Mouse (Mus musculus) liver, postnatal 0 days (tissue): ENCODE data around the gene Trim7.

Experiments used
- CTCF ChIP-seq: sonication (generic); IDR thresholded peaks from 2 replicates; pipeline ENCODE4 v1.5.1; 2016; ENCODE audit warnings: antibody characterized with exemption, low read depth
- EP300 ChIP-seq: IDR thresholded peaks from 2 replicates; pipeline ENCODE4 v1.6.1; 2016; ENCODE audit warnings: antibody characterized with exemption, low read depth, mild to moderate bottlenecking

- no peak for TF ChIP-seq EP300
- no peak for TF ChIP-seq CTCF
These were observed 17.1 kb upstream of the Trim7 start for GRCm38 (mm10) chr11:48808737-48809433.
